Comparison of ENCODE assay signal across 25 mouse cellular contexts in genomic region chr16:57269751-57270150, GRCm38 (mm10). TPM values are rescaled to one million over a fixed set of nuclear protein-coding genes. Genes with fewer than 3 reads are reported as not detected.
A peak's percentile ranks its signal among the peaks of the same experiment; 100 is the strongest.
DNase-seq lines count a peak whose midpoint lies in the region; ATAC-seq and TF ChIP-seq lines count a peak whose summit lies in the region.
"Had no signal": no experiment of that assay in that cellular context is flagged by ENCODE, and none has a peak within 500 bp of the region (broad histone marks: within the 10 kb centered on the region; RNA-seq: fewer than 3 reads in every experiment).

No protein-coding gene starts in this region.

- H3K4me1 ChIP-seq in ES-E14 (ENCODE audit: control insufficient read depth in 2 of 2, insufficient read depth in 2 of 2, low read length in 2 of 2, poor library complexity in 1 of 2), result peaks cover 0 to 2% of the 10 kb centered on the region in 2 experiments; a peak in 1 of 4 replicates
- no peaks in the 10 kb centered on the region for H3K4me1 ChIP-seq in liver, embryonic 11.5 days (replicated peaks; ENCODE audit: control insufficient read depth, insufficient read depth, low read length)
- H3K4me1 ChIP-seq: embryonic facial prominence, embryonic 10.5 days; forebrain, embryonic 13.5 days had no signal

- peak overlapping the region; percentile 1 to 39; a peak in 2 of 4 replicates for H3K4me3 ChIP-seq in ES-E14 (ENCODE audit: insufficient read depth in 1 of 2, low read depth in 1 of 2, low read length in 2 of 2, poor library complexity in 1 of 2, severe bottlenecking in 1 of 2)
- no peak overlapping the region for H3K4me3 ChIP-seq in liver, embryonic 11.5 days (ENCODE audit: low read depth, low read length)
- H3K4me3 ChIP-seq: embryonic facial prominence, embryonic 10.5 days; embryonic facial prominence, embryonic 12.5 days; forebrain, embryonic 13.5 days; forebrain, embryonic 15.5 days had no signal

- H3K36me3 ChIP-seq in ES-E14 (ENCODE audit: control insufficient read depth, insufficient read depth, low read length, poor library complexity, severe bottlenecking), result no peaks in the 10 kb centered on the region
- H3K36me3 ChIP-seq in liver, embryonic 11.5 days (ENCODE audit: control insufficient read depth, insufficient read depth, low read length), result no peaks in the 10 kb centered on the region
- H3K36me3 ChIP-seq: embryonic facial prominence, embryonic 10.5 days; embryonic facial prominence, embryonic 12.5 days; forebrain, embryonic 15.5 days had no signal

- DNase-seq in heart, adult 11 months, result peak; percentile 82
- DNase-seq in heart, postnatal 14 days, result no peak
- DNase-seq in ES-E14 (ENCODE audit: low read depth, low spot score), result peak; percentile 25
- peak; percentile 44 for DNase-seq in ZHBTc4 (ENCODE audit: low read depth, low spot score)
- no peak for DNase-seq in MN1 (ENCODE audit: low spot score)
- DNase-seq in liver, embryonic 11.5 days (ENCODE audit: low spot score), result no peak
- DNase-seq: adrenal gland, postnatal 14 days; adrenal gland, postnatal 36 days; B cell, adult 2 months; cerebellum, adult 11-12 months; cerebellum, adult 2 months; cerebellum, adult 9-10 months; cerebellum, postnatal 10 days; cerebellum, postnatal 25 days; forebrain, postnatal 0 days had no signal

- intact Hi-C loops in heart, postnatal 14 days (cut with DNase I), result loop anchor here (5.0 kb wide), 1 partner anchor 48 kb away; no protein-coding TSS in a partner anchor

- no peak overlapping the region for H3K9ac ChIP-seq in ES-E14 (ENCODE audit: insufficient read depth, low read depth, low read length, poor library complexity, severe bottlenecking)
- H3K9ac ChIP-seq in liver, embryonic 11.5 days (ENCODE audit: low read depth, low read length), result no peak overlapping the region
- H3K9ac ChIP-seq: embryonic facial prominence, embryonic 12.5 days; forebrain, embryonic 13.5 days; forebrain, embryonic 15.5 days; forebrain, postnatal 0 days had no signal

- no peak overlapping the region for H3K27ac ChIP-seq in ES-E14 (ENCODE audit: insufficient read depth, low read depth, low read length, poor library complexity, severe bottlenecking)
- H3K27ac ChIP-seq in liver, embryonic 11.5 days (ENCODE audit: low read depth, low read length), result no peak overlapping the region
- H3K27ac ChIP-seq: embryonic facial prominence, embryonic 10.5 days; embryonic facial prominence, embryonic 12.5 days; forebrain, embryonic 13.5 days; forebrain, embryonic 15.5 days had no signal

- no peak for ATAC-seq in liver, embryonic 11.5 days (replicated peaks; ENCODE audit: low FRiP score)
- ATAC-seq: activated CD4-positive, CD25-positive, alpha-beta regulatory T cell, adult 4 months; CD4-positive, CD25-positive, alpha-beta regulatory T cell, adult 4 months; forebrain, embryonic 13.5 days; forebrain, embryonic 15.5 days; forebrain, postnatal 0 days; Patski had no signal

- WGBS in liver, embryonic 11.5 days, result 91% methylated on average over 13 of the region's 13 CpGs

- in situ Hi-C loops in ES-E14 (cut with MboI; ENCODE audit: low sequenced_read_pairs in 2 of 2, unreplicated experiment in 2 of 2), result no loop called here

- H3K27me3 ChIP-seq in liver, embryonic 11.5 days (replicated peaks; ENCODE audit: control insufficient read depth, insufficient read depth, low read length), result no peaks in the 10 kb centered on the region
- H3K27me3 ChIP-seq: CH12.LX; embryonic facial prominence, embryonic 12.5 days; forebrain, embryonic 13.5 days; forebrain, embryonic 15.5 days; Patski had no signal

- no peak overlapping the region for H3K4me2 ChIP-seq in liver, embryonic 11.5 days
- H3K4me2 ChIP-seq: embryonic facial prominence, embryonic 12.5 days; forebrain, embryonic 13.5 days; forebrain, embryonic 15.5 days had no signal

- H3K9me3 ChIP-seq in ES-E14 (ENCODE audit: control insufficient read depth, insufficient read depth, low read depth, low read length), result no peaks in the 10 kb centered on the region; the same call in 1 of the 2 replicates
- no peaks in the 10 kb centered on the region for H3K9me3 ChIP-seq in liver, embryonic 11.5 days (ENCODE audit: control insufficient read depth, low read length)
- H3K9me3 ChIP-seq: embryonic facial prominence, embryonic 10.5 days; embryonic facial prominence, embryonic 12.5 days; forebrain, embryonic 13.5 days; forebrain, embryonic 15.5 days had no signal

TF ChIP-seq in ES-E14, 5 proteins besides CTCF, POLR2A, EP300 and RAD21:
- TF ChIP-seq ZNF384 (IDR thresholded peaks at IDR 0.05; ENCODE audit: low read depth, low read length) (no peak), MAFK (IDR thresholded peaks at IDR 0.05; ENCODE audit: insufficient read depth, low read depth, low read length) (no peak), HCFC1 (IDR thresholded peaks at IDR 0.05; ENCODE audit: borderline replicate concordance, insufficient read depth, low read length) (no peak), ZC3H11A (IDR thresholded peaks at IDR 0.05; ENCODE audit: borderline replicate concordance, low read depth, low read length) (no peak)

RNA-seq across cellular contexts. Expression of gene Tmem30c, which starts 22.9 kb away (rescaled TPM):
- total RNA-seq in heart, postnatal 14 days (2021), result not detected
- total RNA-seq in ES-E14 (2012; rRNA removed), result 0.04 and 0.11 TPM in 2 replicates
- 0.13 TPM in 1 of 2 replicates, not detected in the other for polyA plus RNA-seq in liver, embryonic 11.5 days (2014; fragmentation: Nextera tagmentation; extraction: Ambion mirVana)
- total RNA-seq: adrenal gland, adult 18-20 months; adrenal gland, postnatal 14 days; adrenal gland, postnatal 36 days had no signal
- polyA plus RNA-seq: activated CD4-positive, CD25-positive, alpha-beta regulatory T cell, adult 4 months; CD4-positive, CD25-positive, alpha-beta regulatory T cell, adult 4 months; embryonic facial prominence, embryonic 14.5 days; Patski had no signal

RNA-seq across cellular contexts. Expression of gene Tbc1d23, which starts 38.4 kb away (rescaled TPM):
- 10 to 100 TPM; 27.8 to 28.6 TPM for total RNA-seq in heart, postnatal 14 days (2021)
- 31.1 and 38.4 TPM in 2 replicates for total RNA-seq in ES-E14 (2012; rRNA removed)
- 13.4 and 14.2 TPM in 2 replicates for polyA plus RNA-seq in liver, embryonic 11.5 days (2014; fragmentation: Nextera tagmentation; extraction: Ambion mirVana)

Comparison
In these comparisons a context has a peak if more than half of its experiments do, and no peak if none do; other contexts are left out.
1. DNase-seq: peak in heart, adult 11 months (single experiment), ES-E14 (single experiment) and ZHBTc4 (single experiment); none in heart, postnatal 14 days (0 of 2), MN1 (single experiment) and liver, embryonic 11.5 days (single experiment).